Mouse (Mus musculus) adrenal gland, adult 18-20 months (tissue): ENCODE results near the gene Tigit. TPM values are rescaled to one million over a fixed set of nuclear protein-coding genes. Genes with fewer than 3 reads are reported as not detected.
A peak's percentile ranks its signal among the peaks of the same experiment; 100 is the strongest.

Experiments
- DNase-seq, 2 experiments: peaks; one replicate each; pipeline ENCODE4 v3.0.0; 2021 to 2022; ENCODE audit warnings: low spot score in 2 of 2
- total RNA-seq, 2 experiments: library from RNA; stranded (reverse); gene quantifications; 1 replicate in 1 of 2; 2 replicates in 1 of 2; pipeline ENCODE4 v1.2.3; 2021

The Tigit gene
- total RNA-seq, 2 experiments from 2014 or later, result 0.45 TPM; not detected in 1

DNA sequence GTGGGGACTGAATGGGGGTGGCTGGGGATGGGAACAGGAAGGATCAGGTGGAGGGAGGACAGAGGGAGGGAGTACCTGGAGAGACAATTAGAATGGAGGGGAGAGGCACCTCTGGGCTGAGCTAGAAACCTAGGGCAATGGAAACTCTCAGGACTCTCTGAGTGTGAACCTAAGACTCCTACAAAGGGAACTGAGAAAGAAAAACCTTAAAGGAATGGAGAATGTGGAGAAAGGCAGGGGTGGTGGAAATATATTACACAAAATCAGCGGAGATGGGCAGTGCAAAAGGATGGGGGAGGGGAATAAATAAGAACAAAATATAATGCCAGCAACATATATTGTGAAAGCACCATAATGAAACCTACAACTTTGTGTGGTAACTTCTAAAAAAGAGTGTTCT, 8.0 kb upstream of the Tigit start:
- no peak for DNase-seq

DNA sequence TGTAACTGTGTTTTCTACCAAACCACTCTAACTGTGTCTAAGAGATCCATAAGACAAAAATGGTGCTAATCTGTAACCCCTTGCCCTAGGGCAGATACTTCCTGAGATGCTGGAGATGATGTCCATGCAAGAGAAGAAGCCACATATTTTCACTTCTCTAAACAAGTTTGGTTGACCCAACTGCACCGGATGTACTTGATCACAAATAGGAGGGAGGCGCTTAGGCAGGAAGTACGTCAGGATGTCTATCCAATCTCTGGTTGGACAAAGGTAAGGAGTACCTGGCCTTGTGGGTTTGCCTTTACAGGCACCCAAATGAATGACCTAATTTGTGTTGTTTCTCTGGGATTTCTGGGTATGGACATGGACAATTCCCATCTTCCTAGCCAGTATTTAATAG, 4.3 kb upstream of the Tigit start:
- DNase-seq, result no peak

DNA sequence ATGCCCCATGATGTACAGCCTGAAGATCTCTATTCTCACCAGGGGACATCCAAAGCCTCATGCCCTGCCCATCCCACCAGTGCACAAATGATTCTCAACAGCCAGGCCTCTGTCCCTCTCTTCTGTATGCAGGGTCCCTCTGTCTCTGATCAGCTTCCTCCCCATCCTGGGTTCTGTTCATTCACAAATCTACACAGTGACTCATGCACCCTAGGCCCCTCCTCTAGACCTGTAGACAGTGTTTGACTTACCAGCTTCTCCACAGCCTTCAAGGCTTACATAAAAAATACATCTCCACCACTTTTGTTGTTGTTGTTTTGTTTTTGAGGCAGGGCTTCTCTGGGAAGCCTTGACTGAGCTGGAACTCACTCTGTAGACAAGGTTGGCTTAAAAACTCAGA, 915 bp upstream of the Tigit start:
- DNase-seq, result no peak

DNA sequence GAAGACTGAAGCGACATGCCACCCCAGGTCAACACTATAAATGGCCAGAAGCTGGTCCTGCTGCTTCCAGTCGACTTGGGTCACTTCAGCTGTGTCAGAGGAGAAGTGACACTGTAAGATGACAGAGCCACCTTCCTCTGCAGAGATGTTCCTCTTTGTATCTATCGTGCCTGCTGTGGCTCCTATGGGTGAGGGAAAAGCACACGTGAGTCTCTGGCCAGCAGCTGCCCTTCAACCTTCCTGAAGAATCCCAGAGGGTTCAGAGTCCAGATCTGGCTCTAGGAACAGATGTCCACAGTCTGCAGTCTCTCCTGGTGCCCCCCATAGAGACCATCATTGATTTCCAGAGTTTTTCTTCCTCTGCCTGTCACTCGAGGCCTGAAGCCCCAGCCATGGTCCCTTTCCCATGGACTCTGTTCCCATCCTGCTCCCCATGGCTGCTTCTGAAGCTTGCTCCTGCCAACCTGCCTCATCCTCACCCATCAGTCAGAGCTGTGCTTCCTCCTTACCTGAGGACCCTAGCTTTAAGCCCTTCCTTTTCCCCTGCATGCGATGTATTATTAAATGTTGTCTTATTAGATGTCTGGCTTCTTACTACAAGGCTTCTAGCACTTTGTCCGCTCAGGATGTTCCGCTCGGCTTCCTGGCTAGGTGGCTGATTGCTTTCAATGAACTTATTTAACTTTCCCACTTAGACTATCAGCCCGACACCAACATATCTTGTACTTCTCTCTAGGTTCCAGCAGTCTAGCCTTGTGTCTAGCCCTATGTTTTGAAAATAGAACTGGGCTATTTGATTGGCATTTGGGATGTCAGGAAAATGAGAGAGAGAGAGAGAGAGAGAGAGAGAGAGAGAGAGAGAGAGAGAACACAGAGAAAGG, 1.6 kb downstream of the Tigit start:
- DNase-seq, result no peak

DNA sequence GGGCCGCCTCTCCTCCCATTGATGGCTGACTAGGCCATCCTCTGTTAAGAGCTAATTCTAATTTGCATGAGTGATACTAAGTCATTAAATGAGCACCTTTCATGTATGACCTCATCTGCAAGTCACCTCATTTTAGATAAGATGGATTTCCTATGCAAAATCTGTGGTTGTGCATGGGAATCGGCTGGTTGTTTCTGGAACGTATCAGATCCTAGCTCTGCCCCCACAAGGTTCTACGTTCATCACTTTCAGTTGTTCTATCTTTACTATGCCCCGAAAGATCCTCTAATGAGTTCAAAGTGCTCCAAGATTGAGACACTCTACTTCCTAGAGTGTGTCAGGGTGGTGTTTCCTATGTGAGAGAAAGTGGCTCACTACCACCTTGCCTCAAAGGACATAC, 2.4 kb downstream of the Tigit start:
- no peak for DNase-seq

DNA sequence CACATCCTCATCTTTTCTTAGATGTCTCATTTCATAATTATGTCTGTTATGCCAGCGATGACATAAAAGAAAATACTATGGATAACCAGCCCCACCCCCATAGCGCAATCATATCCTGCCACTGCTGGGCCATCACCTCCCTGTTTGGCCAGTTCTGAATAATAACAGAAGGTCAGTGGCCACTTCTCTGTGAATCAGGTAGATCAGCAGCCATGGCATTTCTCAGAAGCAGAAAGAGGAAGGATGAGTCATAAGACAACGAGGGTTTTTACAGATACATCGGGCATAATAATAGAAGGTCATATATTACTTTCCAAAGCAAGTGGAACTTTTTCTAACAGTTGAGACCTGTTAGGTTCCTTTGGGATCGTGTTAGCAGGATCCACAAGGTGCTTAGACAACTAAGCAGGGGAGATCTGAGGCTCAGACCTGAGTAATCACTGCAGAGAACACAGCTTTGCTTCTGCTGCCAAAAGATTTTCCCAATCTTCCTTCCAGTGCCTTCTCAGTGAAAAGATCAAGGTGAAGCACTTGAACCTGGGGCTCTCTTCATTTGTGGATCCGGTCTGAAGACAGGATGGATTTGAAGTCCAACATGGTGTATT, 8.7 kb downstream of the Tigit start:
- peak in 1 of 2 experiments; percentile 12 for DNase-seq

DNA sequence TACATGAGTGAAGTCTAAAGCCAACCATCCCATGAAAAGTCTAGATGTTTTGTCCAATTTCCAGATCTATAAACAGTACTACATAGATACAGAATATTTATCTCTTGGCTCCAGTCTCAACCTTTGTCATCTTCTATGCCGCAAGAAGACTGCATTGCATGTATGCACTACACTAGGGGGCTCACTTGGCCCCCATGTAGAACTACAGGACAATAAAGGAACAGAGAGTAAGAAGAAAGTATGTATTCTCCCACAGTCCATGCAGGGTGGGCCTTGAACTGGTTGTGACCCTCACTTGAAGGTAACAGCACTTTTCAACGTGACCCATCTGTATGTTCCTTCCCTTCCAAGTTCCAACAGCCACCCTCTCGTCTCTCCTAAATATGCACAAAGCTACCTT, 9.7 kb downstream of the Tigit start:
- no peak for DNase-seq

DNA sequence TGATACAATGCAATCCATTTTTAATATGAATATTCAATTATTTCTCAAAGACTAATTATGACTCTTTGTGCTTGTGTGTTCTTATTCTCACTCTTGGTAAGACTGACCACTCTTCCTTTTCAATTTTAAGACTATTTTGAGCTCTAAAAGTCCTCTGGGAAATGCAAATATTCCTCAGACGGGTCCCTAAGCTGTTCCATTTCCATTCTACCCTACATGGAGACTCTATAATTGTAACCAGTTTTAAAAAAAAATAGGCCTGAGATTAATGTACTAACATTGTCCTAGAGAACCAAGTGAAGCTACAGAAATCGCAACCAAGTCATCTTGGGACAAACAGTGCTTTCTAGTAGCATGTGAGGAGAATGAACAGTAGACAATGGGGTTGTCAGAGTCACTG, 10.7 kb downstream of the Tigit start:
- no peak for DNase-seq

DNA sequence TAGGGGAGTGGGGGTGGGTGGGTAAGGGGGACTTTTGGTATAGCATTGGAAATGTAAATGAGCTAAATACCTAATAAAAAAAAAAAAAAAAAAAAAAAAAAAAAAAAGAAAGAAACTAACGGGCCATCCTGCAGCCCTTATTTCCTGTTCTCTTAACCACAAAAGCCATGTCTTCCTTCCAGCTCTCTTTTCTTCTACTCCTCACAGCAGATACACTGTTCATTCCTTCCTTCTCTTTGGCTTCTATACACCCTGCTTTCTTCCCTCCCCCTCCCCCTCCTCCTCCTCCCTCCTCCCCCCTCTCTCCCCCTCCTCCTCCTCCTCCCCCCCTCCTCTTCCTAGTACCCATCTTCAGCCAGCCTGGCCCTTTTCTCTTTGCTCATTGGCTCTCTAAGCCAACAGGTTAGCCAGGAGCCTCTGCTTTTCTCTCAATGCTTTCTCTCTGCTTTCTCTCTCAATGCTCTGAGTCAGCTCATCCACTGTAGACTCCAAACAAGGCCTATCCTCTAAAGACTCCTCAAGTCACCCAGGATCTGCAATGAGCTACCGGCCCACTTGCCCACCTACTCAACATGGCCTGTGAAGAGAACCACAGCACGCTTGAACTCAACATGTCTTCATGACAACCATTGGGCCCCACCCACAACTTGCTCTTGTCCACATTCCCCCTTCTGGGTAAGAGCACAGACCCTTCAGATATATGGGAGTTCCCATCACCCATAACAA, 13.4 kb downstream of the Tigit start:
- DNase-seq, result no peak

DNA sequence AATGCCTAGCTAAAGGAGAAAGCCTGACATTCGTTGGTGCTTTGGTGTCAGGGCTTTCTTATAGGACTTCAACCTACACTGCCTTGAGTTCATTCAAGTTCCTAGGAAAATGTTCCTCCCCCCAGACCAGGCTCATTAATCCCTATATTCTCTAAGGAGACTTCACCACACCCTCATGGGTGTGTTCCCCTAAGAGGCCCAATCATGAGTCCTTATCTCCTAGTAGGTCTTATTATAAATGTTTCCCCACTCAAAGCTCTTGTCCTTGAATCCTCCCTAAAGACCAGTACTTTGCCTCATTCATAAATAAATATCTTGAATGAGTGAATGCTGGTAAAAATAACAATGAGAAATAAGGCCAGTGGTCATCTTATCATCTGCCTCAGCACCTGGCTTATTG, 16.3 kb downstream of the Tigit start:
- no peak for DNase-seq

DNA sequence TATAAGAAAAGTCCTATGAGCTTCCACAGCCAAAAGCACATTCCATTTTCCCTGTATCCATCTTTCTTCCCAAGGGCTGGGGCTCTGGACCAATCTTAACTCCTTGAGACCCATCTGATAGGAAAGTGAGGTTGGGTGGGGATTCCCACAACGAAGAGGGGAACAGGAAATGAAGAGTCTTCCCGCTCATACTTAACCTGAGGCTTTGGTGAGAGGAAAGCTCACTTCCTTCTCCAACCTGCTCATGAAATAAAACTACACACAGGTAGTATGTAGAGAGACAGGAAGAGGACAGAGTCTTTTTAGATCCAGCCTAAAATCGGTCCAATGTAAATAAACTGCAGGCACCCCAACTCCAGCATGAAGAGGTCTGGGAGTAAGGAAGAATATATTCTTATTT, 17.0 kb downstream of the Tigit start:
- no peak for DNase-seq

DNA sequence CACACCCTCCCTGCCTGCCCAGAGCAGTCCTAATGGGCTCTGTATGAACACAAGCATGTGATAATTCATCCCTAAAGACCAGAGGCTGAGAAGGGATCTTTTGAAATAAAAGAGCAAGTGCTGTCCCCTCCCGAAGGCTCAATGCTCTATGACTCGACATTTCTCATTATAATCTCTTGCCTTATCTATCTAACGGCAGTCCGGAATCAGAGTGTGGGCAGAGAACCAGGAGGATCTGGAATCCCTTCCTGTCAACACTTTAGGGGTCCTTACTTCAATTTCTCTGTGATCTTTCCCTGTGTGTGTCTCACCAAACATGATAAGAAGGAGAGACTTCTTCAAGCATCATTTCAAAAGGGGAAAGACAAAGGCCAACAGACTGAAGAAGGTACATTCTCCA, 18.1 kb downstream of the Tigit start:
- no peak for DNase-seq

DNA sequence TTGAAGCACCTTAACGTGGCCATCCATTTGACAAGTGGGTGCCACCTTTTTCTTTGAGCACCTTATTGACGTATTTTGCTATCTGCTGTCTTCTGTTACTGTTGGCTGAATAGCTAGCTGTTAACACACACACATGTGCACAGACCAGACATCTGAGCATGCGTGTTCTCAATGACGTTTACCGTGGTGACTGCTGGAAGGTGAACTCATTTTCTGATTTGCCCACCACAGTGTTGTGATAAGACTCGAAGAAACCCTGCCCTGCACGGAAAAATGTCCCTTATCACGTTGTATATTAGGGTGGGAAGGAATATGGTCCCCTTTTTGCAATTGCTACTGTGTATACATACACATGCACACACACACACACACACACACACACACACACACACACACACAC, 22.7 kb downstream of the Tigit start:
- DNase-seq, result no peak

DNA sequence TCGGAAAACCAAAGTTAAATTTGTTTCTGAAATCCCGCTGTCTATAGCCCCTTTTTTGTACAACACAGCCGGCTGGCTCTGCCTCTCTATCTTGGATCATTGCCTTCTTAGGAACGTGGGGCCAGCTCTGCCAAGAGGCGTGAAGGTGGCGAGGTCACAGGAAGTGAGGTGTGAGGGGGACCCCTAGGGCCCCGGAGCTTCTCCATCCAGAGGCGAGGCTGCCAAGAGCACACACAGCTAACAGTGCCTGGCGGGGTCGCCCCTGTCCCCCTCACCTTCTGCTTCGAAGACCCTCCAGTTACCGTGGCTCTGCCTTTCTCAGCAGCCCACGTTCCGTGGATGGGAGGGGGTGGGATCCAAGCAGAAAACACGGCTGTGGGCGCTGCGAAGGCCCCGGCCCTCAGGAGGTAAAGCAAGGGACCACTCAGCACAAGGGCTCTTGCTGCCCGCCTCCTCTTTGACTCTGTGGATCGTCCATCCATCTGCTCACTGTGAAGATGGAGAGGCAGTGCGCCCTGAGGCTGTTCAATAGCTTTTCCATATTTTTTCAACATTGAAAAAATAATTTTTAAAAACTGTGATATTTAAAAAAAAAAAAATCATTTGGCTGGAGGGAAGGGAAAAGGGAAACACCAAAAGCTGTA, 25.4 kb downstream of the Tigit start:
- no peak for DNase-seq

DNA sequence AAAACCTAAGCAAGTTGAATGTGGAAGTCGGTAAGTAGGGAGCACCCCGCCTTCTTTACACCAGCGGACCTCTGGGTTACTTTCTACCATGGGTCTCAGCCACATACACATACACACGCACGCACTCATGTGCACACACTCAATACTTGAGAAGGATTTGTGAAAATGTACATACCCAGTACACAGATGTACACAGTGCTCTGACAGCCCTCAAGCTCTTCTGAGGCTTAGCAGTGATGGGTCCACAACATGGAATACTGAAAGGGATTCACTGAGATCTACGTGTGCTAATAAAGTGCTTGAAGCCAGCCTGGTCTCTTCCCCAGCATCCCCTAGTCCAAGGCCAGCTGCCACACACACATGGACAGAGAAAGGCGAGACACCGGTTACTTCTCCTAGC, 26.7 kb downstream of the Tigit start:
- DNase-seq, result no peak

DNA sequence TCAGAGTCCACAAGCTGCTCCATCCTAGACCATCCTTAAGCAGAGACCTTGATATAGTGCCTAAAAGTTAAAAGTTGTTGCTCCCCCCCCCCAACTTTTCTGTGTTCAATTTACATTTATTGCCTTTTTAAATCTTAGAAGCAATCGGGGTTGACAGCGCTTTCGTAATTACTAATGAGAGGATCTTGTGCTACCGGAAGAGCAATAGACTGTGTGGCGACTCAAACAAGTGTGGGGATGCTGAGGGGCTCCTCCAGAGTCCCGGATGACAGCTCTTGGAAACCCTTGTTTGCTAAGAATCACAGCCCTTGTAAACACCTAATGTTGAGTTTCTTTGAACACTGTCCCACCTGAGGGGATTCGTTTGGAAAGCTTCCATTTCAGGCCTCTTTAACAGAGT, 29.9 kb downstream of the Tigit start:
- DNase-seq, result no peak

DNA sequence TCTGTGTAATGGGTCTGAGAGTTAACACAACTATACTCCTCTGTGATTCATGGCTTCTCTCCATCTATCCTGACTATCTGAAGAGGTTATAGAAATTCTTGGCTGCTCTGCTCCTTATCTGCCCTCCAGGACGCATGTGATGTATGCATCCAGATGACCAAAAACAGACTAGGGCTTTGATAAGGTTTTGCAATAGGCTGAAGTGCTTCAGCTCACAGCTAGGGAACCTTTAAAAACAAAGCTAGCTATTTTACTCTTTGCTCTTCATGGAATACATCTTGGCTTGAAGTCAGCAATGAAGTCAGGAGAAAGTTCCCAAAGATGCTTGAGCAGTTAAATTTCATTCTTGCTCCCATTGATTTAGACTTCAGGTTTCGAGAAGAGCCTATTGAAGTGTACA, 32.2 kb downstream of the Tigit start:
- DNase-seq, result no peak

DNA sequence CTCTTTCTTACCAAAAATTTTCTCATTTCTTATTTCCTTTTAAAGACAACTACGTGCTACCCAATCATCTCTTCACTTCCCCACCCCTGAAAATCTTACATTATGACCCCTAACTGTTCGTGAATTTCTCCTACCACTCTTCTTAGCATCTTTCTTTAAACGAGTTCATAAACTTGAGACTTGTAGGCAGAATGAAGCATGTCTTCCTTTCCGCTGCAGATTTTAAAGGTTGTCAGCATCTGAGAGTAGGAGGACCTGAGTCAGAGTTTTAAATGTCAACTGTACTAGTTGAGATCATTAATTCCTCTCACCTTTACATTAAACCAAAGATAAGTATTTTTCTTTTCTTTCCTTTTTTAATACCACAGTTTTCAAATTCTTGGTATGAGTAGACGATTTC, 35.3 kb downstream of the Tigit start:
- DNase-seq, result no peak

DNA sequence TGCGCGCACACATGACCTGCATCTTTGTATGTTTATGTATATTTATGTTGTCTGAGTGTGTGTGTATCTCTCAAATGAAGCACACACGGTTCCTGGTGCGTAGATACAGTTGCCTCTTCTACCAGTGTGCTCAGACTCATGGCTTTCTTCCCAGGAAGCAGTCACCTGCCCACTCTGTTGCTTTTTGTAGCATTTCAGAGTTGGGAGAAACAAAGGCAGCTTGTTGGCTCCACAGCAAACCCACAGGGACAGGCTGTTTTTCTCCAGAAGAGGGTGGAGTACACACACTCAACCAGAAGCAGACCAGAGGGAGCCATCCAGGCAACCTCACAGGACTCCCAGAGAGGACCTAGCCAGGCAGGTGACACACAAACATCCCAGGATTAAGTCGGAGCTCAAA, 38.0 kb downstream of the Tigit start:
- DNase-seq, result no peak

DNA sequence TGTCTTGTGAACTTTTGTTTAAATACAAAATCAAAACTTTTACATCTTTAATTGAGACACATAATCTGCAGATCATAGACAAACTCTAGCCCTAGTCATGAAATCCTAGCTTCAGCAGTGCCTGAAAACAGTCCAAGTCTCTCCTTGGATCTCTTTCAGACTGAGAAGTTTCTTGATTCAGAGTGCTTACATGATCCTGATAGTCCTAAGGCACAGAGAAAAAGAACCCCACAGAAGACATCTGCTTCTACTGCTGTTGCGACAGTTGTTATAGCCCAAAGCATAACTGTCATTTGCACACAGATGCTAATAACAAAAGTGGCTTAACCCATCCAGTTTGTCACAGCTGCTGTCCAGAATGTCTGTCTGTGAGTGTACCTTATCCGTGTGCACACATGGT, 38.7 kb downstream of the Tigit start:
- DNase-seq, result no peak

DNA sequence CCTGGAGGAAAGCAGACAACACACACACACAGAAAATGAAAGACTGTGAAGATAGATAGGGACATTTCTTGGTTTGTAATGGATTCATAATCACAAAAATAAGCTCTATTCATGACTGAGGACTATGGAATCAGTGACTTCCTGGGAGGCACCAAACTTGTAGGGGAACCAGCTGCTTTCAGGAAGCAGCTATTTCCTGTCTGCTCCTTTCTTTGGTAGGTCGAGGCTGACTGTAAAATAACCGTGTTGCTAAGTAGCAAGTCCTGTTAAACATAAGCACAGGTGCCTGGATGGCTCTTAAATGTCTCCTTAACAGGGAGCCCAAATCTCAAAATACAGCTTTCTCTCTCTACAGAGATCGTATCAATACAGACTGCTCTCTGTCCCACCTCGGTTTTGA, 39.1 kb downstream of the Tigit start:
- DNase-seq, result no peak
